Mouse (Mus musculus): Measurements from ENCODE around the gene Tmem69.
A peak's percentile ranks its signal among the peaks of the same experiment; 100 is the strongest.

The Tmem69 gene

DNA sequence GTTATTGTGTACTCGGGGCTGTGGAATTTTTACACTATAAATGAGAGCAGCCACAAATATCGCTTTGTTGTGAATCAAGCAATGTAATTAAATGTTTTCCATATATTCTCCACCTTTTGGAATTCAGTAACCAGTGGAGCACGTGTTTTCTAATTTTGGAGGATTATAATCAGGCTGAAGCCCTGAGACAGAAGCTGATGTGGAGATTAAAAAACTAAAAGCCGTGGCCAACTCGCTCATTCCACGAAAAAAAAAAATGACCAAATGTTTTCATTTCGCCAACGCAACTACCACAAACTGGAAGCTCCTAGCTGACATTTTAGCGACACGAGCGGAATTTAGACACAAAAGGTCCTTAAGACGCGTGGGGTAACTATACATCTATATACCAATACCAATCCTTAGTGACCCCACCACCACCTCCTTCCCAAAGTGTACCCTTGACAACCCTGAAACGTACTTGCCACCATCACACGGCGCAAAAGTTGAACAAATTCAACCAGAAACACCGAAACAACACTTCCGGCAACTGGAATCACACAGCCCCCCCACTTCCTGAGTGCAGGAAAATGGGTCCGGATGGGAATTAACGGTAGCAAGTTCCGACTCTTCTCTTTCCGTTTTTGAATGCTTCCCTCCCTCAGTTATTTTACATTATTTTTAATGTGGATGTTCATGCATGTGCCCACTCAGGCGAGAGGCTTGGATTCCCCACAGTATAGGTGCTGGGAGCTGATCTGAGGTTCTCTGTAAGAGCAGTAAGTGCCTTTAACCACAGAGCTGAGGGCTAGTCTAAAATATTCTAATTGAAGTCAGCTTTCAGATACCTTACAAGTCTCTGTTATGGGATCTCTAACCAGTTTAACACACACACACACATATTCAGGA lies at the start of gene Tmem69:
Tmem69 (minus strand) TSS at position 524 of the 888 bp plus-strand sequence.
- peak; percentile 74 to 87 for DNase-seq

DNA sequence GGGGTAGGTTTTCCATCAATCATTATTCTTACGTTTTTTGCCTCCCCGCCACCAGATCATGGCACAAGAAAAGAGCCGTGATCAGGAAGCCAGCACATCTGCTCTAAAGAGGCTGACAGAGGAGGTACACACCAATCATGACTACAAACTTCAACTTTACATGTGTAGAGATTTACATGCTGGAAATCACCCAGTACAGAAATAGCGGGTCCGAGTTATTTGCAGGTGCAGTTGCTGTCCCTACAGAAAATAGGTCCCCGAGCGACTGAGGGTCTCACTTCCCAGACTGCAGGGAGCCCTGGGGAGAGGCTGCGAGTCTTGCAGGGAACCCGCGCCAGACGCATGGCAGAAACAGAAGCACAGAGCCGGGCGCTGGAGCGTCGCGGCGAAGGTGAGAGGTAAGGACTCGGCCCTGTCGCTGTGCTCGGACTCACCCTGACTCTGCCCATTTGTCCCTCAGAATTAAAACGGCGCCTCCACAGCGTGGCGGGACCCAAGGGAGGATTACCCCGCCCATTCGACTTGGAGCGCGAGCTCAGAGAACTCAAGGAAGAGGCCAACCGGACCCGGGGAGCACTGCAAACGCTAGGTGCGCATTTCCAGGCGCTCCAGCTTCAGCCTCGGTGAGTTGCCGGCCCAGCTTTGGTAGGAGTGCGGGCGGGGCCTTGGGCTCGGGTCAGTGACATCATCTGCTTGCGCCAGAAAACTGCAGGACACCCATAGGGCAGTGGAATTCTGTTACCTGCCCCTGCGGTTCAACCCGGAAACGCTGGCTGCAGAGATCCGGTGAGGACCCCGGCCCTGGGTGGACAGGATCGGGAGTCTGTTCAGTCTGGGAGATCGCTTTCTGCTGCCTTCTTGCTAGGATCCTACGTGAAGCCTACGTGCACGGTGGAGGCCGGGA lies 41.5 kb upstream of the Tmem69 start:
- peak; percentile 91 to 92 for DNase-seq

DNA sequence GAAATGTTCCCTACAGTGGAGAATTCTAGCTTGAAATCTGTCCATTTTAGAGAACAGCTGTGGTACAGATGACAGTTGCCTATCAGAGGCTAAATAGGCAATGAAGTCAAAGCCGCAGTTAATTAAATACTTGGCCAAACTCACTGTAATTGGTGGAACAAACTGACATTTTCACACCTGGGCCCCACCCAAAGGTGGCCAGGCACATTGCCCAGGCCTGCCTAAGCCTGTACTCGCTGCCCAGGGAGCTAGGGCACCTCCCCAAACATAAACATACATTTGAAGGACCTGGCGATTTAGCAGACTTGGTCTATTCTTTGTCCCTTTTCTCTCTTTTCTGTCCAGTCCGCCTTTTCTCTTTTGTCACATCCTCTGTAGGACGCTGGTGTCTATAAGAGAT lies 40.6 kb upstream of the Tmem69 start, which contains the start of gene Ccdc17:
Ccdc17 (plus strand) TSS at position 276 of the 400 bp plus-strand sequence.
- DNase-seq: peak in 1 of 2 experiments; percentile 5

DNA sequence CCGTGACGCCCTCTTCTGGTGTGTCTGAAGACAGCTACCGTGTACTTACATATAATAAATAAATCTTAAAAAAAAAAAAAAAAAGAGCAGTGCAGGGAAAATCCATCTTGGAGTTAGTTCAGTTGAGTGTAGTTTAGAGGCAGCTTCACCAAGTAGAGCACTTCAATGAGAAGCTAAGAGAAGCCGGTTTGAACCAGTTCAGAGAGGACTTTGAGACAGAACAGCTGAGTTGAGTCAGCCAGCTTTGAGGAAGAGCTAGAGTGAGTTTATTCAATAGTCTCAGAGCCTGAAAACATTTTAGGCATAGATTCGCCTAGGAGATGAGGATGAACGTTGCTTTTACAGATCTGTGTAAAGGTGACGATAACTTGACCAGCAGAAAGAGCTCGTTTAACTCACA lies 40.1 kb upstream of the Tmem69 start:
- no peak for DNase-seq

DNA sequence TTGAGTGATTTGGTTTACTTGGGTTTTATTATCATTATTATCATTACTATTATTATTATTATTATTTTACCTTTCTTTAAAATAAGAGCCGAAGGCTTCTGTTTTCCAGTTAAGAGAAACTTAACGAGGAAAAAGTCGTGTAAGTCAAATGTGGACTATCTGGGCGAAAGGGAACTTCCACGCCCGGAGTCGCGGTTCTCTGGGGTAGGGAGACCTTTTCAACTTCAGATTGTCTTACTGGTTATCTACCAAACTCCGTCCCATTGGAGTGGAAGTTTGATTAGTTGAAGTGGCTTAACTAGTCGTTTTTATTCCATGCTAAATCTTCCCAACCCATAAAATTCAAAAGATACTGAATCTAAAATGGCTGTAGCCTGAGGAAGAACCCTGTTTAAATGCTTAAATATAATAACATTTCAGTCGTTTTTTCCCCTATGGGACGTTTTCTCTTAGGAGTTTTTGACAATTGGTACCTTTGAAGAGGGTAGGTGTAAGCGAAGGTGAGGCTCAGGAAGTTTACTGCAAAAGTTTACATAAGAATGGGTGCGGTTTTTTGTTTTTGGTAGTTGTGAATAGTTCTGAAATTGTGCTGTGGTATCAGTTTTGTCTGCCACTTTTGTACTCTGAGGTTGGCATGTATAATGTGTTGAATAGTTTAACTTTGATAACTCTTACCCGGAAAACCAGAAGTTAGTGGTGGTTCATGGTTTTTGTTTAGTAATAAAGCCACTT lies 2.6 kb upstream of the Tmem69 start:
- no peak for DNase-seq

DNA sequence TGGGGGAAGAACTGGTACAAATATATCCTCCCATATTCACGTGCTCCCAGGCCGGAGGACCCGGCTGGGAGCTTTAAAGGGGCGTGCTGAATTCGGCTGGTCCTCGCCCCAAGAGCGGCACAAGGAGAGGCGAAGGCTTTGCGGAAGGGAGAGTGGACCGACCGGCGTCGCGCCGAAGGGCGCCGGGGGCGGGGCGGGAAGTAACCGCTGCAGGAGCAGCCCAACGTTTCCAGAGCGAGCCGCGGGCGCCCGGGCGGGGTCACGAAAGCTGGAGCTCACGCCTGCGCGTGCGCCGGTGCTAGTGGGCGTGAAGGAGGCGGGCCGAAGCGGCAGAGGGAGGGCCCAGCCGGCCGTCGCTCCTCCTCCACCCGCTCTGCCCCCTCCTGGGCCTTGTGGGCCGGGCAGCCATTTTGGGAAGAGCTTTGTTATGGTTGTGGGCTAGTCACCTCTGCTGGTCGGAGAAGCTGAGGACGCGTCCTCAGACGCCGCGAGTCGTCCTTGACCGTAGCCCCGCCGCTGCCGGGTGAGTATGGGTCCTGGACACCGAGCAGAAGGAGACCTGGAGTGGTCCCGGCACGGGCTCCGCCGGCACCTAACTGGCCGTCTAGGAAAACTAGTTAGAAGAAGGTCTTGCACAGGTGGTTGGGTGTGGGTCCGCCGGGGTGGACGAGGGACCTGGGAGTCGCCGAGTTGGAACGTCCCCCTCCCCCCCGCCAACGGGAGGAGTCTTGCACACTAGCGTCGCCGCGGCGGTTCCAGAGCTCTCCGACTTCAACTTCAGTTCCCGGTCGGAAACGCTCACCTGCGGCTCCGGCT lies 1.8 kb upstream of the Tmem69 start, which contains the start of gene Gpbp1l1:
Gpbp1l1 (plus strand) TSS at position 353 of the 816 bp plus-strand sequence.
- peak; percentile 99 for DNase-seq

DNA sequence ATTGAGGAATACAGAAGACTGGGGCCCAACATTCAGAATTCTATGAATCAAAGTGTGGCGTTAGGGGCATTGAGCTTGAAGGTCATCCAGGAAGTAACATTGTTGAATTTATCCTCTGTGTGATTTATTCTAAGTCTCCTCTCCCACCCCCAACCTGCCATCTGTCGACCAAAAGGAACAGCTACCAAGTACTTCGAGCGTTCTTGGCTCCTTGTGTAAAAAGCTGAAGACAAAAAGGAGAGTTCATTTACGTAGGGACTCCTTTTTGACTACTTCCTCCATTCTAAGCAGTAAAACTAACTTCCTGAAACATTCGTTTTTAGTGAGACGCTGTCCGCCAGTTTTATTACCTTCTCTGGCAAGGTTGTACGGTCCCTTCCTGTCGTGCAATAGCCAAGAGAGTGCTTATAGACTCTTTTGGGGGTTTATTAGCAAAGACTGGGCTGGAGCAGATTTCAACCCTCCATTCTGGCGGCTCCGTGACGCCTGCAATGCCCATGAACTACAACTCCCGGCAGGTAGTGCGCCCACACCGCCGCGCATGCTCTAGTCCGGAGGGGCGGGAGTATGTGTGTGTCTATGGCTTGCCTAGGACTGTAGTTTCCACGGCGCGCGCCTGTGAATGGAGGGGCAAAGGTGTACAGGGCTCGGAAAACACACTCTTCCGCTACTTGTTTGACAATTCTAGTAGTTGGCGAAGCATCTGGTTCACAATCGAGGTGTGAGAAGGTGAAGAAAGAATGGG lies 997 bp upstream of the Tmem69 start:
- peak; percentile 95 to 96 for DNase-seq

DNA sequence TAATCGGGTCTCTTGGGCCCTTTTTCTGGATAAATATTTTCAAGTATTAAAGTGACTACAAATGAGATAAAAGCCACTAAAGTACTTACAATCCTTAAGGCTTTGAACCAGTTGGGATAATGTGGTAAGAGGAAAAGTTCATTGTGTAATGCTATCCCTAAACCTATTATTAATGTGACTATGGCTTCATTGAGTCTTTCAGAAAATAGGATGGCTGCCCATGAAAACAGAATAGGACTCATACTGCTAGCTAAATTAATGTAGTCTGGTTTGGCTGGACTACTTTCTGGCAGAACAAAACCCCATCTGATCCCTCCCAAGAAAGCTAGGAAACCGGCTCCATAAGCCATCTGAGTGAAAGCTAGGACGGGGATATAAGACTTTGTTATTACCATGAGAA lies 2.7 kb downstream of the Tmem69 start:
- DNase-seq: no peak

DNA sequence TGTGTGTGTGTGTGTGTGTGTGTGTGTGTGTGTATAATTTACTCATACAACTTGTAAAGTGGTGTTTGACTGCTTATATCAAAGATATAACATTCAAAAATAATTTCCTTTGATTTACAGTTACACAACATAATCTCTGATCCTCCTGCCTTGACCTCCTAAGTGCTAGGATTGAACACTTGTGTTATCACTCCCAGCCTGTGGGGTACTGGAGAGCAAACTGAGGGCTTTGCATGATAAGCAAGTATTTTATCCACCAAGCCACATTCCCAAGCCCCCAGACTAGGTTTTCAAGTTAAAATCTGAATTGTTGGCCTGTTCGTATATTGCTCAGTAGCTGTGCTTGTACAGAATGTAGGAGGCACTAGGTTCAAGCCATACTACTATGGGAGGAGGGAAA lies 5.3 kb downstream of the Tmem69 start:
- DNase-seq: no peak

DNA sequence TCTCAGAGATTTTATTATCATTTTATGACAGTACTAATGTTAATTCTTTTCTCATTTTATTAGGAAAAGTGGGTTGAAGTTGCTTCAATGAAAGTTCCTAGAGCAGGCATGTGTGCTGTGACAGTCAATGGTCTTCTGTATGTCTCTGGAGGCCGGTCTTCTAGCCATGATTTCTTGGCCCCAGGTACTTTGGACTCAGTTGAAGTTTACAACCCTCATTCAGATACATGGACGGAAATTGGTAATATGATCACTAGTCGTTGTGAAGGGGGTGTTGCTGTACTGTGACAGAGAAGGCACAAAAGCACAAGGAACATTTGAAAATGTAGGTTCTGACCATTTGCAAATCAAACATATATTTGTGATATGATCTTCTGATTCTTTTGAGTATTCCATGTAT lies 18.0 kb downstream of the Tmem69 start:
- no peak for DNase-seq

DNA sequence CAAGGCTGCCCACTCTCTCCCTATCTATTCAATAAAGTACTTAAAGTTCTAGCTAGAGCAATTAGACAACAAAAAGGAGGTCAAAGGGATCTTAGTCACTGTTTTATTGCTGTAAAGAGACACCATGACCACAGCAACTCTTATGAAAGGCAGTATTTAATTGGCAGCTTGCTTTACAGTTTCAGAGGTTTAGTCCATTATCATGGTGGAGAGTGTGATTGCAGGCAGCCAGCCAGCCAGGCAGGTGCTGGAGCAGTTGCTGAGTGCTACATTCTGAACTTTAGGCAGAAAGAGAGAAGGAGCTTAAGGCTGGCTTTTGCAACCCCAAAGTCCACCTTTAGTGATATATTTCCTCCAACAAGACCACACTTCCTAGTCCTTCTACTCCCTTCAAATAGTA lies 19.4 kb downstream of the Tmem69 start:
- DNase-seq: no peak

DNA sequence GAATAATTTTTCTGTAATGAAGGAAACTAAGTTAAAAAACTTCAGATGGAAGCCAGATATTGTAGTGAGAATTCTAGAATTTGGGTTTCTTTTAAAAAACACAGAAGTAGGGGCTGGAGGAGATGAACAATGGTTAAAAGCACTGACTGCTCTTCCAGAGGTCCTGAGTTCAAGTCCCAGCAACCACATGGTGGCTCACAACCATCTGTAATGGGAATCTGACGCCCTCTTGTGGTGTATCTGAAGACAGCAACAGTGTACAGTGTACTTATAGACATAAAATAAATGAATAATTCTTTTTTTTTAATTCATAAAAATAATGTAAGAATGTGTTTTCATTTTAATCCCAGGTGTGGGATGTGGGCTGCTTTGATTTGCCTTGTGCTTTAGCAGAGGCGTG lies 24.6 kb downstream of the Tmem69 start:
- DNase-seq: no peak

DNA sequence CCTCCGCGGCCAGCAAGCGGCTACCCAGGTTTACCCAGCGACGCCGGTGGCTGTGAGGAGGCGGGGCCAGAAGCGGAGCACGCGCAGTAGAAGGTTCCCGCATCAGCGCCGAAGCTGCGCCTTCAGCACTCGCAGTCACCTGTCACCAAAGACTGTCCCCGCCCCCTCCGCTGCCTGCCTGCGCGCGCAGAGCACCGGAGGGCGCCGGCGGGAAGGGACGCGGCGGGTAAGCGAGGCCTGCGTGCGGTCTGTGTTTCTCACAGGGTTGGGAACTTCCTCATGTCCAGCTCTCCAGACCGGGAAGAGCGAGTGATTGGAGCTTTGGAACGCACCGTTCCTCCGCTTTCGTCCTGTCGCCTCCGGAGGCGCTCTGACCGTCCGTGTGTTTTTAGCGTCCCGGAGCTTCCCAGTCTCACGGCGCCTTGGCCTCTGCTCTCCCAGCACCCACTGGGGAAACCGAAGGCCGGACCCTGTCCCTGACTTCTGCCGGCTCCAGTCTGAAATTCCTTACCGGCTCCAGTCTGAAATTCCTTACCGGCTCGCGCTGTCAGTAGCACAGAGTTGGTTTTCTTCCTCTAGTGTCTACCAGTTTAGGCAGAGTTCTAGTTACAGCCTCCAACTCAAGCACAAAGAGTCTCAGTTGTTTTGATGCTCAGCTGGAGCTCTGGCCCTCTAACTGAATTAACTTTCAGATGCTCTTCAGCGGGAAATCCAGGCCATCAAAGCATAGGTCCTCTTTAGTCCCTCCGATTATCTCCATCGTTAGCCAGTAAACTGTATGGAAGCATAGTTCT lies 48.1 kb downstream of the Tmem69 start, which contains the start of gene Ipp:
Ipp (plus strand) TSS at position 125 of the 794 bp plus-strand sequence.
- peak; percentile 96 to 97 for DNase-seq

DNA sequence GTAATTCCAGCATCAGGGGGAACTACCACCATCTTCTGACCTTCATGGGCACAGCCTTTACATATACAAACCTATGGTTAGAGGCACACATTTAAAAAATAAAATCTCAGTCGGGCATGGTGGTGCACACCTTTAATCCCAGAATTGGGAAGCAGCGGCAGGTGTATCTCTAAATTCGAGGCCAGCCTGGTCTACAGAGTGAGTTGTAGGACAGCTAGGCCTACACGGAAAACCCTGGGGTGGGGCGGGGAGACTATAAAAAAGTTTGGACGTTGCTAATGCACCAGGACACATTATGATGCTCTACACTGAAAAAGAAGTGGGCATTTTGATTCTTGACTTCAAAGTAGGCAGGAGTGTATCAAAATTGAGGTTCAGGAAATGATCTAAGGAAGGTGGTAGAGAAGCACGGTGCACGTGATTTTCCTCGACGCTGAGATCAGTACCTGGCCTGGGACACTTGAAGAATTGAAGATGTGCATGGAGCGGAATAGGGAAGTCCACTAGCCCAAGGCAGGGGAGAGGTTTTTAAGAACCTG lies 48.8 kb downstream of the Tmem69 start:
- DNase-seq: no peak
